Mouse (Mus musculus): Measurements from ENCODE around the gene Lrmda.

GRCm38 (mm10) chr14:23011989-23012388, 992.5 kb downstream of the Lrmda start:
- no peak for TF ChIP-seq CTCF (IDR thresholded peaks at IDR 0.05; ENCODE audit: low read depth)
- TF ChIP-seq EP300 (IDR thresholded peaks at IDR 0.05; ENCODE audit: low read depth), result no peak

Measured in heart, postnatal 0 days (tissue).